Mouse (Mus musculus): ENCODE data around the gene Sigirr.

GRCm38 (mm10) chr7:141122689-141123516, 22.5 kb upstream of the Sigirr start:
- TF ChIP-seq CTCF (IDR thresholded peaks at IDR 0.05; ENCODE audit: low read depth, low read length) (no peak), POLR2A (IDR thresholded peaks at IDR 0.05; ENCODE audit: insufficient read depth, low read length) (no peak), EP300 (IDR thresholded peaks at IDR 0.05; ENCODE audit: insufficient read depth, low read depth, low read length) (peak; percentile 49; the same call in 1 of the 2 replicates)
